Mouse (Mus musculus) left cerebral cortex, adult 2 months (tissue): ENCODE measurements at regions not wholly inside any gene's neighbourhood (a gene's known extent, or its start where the extent isn't known, plus 50 kb on each side); places are given as distances from the start of the nearest gene placed in this dataset.

Experiments
- DNase-seq, 2 experiments: peaks; one replicate each; pipeline ENCODE4 v3.0.0; 2021 to 2022; ENCODE audit warnings: low spot score in 2 of 2, mixed read lengths in 1 of 2; ENCODE audit errors: extremely low spot score in 1 of 2
- H3K27ac ChIP-seq: fragments of 200-600 bp; 2 replicates; pipeline ENCODE4 v1.8.1; 2022
- H3K4me3 ChIP-seq: fragments of 200-600 bp; 2 replicates; pipeline ENCODE4 v1.8.1; 2022
- CTCF ChIP-seq: fragments of 200-600 bp; IDR thresholded peaks from 2 replicates; pipeline ENCODE4 v1.8.1; 2022; ENCODE audit warnings: antibody characterized with exemption, mild to moderate bottlenecking, moderate library complexity
- intact Hi-C: fragments of 180-260 bp; cut with DNase I; formaldehyde crosslinking; loops from one replicate; pipeline ENCODE4 v1.15.1; 2025

DNA sequence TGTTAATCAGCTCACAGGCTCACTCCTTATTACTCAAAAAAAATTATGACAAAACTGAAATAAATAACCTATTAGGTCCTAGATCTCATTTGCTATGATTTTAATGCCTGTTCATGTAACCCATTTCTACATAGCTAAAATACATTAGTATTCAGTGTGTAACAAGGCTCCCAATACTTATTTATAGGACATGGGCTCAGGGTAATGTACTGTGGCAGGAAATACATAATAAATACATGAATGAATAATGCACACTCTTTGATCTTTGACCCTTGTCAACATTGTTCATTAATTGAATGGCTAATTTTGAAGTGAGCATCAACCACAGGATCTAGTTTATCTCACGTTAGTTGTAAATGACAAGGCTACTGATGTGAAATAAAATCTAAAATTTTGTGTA is 340.4 kb upstream of the Tecrl start:
- no peak for TF ChIP-seq CTCF
- no peak overlapping the region for H3K4me3 ChIP-seq
- no peak for DNase-seq
- intact Hi-C loops, result no loop called here
- no peak overlapping the region for H3K27ac ChIP-seq

DNA sequence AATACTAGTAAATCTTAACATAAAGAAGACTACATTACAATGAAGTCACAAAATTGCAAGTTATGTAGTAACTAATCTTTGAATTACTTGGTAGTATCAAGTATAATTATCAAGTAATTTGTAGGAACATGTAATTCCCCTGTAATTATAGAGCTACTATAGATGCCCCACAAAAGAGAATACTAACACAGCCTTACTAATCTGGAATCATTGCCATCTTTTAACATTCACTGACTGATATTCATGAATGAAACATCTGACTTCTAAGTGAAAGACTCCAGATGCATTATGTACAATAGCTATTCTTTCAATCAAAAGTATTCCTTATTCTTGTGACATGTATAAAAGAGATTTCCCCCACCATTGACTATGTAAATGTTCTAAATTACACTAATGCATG is 337.3 kb upstream of the Tecrl start:
- no peak for DNase-seq
- no peak for TF ChIP-seq CTCF
- H3K4me3 ChIP-seq, result no peak overlapping the region
- intact Hi-C loops, result no loop called here
- no peak overlapping the region for H3K27ac ChIP-seq

DNA sequence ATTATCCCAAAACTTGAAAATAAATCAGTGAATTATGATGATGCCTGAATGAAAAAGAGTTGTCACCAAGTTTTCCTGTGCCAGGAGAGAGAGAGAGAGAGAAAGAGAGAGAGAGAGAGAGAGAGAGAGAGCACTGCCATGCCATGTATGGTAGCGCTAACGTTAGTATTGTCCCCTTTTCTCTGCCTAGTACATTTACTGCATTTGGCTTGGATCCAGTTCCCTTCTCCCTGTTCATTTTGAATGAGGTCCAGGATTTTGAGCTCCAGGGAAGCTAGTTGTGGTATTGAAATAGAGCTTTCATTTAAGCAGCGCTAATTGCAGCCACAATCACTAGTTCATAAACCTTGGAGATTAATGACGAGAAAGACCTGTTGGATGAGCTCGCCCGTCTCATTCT is 323.4 kb upstream of the Tecrl start:
- H3K27ac ChIP-seq, result no peak overlapping the region
- H3K4me3 ChIP-seq, result no peak overlapping the region
- no peak for DNase-seq
- intact Hi-C loops, result no loop called here
- no peak for TF ChIP-seq CTCF

DNA sequence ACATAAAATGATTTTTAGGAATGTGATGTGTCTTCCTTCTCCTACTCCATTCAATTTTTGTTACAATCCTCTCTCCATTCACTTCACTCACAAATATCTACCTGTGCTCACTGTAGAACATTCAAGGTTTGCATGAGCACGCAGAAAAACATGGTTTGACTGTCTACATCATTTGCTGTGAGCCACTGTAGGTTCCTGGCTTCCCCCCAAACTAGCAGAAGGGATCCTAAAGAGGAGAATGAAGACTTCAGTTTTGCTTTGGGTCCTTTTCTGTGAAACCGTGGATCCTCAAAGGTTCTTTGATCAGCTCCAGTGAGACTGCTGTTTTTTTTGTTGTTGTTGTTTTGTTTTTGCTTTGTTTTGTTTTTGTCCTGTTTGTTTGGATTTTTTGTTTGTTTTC is 304.1 kb upstream of the Tecrl start:
- DNase-seq, result no peak
- no peak overlapping the region for H3K4me3 ChIP-seq
- TF ChIP-seq CTCF, result no peak
- intact Hi-C loops, result no loop called here
- H3K27ac ChIP-seq, result no peak overlapping the region

DNA sequence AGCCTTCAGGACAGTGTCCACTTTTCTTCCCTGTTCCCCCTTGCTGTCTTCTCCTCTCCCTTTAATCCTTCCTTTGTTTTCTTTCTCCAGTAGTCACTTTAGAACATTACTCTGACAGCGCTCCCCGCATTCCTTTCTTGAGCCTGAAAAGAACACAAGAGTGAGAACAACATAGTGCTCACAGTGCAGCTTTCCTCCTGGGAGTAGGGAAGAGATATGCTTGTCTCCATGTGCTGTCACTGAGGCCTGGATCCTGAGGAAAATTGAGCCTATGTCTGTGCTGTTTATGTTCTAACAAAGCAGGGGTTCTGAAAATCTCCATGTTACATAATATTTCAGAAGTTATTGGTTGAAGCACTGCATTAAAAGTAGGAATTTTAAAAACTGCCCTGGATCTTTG is 296.3 kb upstream of the Tecrl start:
- no peak for TF ChIP-seq CTCF
- DNase-seq, result no peak
- intact Hi-C loops, result no loop called here
- Histone ChIP-seq H3K27ac (no peak overlapping the region), H3K4me3 (no peak overlapping the region)

DNA sequence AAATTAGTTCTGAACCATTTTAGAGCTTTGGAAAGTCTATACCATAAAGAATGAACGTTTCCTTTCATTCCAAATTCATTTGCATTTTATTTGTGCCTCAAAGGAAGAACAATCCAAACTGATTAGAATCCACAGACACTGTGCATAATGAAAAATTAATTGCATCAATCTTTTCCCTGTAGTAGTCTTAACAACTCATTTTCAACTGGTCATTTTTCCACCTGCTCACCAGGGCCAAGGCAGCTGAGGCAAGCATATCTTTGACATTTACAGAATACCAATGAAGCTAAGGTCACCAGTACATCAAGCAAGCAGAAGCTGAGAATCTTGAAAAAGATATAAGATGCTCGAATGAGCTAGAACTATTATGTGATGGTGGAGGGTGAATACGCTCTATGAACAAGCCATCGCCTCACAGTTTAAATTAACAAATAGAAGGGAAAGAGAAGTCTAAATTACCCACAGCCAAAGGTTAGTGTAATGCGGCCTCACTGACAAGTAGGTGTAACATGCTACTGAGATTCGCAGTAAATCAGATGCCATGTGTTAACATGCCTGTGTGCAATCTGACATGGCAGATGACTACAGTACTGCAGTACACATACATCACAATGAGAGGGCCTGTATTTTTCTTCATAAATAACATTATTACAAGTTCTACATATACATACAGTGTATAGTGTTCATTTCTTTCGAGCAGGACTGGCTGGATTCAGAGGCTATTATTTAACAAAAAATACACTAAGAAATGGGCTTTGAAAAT is 267.8 kb upstream of the Tecrl start:
- TF ChIP-seq CTCF, result no peak
- Histone ChIP-seq H3K4me3 (no peak overlapping the region), H3K27ac (no peak overlapping the region)
- intact Hi-C loops, result no loop called here
- DNase-seq, result no peak

DNA sequence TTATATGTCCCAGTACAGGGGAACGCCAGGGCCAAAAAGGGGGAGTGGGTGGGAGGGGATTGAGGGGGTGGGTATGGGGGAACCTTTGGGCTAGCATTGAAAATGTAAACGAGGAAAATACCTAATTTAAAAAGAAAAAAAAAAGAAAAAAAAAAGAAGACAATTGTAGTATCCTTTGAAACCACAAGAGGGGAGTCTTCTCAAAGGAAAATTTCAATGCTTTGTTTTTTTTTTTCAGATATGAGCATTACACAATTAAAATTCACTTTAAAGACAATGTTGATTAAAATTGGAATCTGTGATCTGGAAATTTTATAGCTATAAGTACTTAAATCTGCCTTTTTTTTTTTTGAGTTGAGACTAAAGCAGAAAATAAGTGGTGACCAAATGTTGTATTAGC is 255.8 kb upstream of the Tecrl start:
- TF ChIP-seq CTCF, result peak; percentile 61

DNA sequence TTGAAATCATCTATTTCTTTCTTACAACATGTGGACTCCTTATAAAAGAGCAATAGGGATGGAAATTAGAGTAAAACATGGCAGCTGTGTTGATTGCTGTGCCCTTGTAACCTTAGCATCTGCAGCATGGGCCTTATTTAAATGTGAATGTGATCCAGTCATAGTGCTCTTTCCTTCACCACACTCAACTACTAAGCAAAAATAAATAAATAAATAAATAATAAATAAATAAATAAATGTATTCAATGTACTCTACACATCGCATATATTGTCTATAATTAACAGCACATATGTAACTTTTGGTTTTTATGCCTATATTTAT is 238.3 kb upstream of the Tecrl start:
- H3K4me3 ChIP-seq, result no peak overlapping the region
- no peak for DNase-seq
- no peak for TF ChIP-seq CTCF
- intact Hi-C loops, result no loop called here
- no peak overlapping the region for H3K27ac ChIP-seq

More for the DNA sequence above, 255.8 kb upstream of the Tecrl start:
- Histone ChIP-seq H3K4me3 (no peak overlapping the region), H3K27ac (no peak overlapping the region)
- no peak for DNase-seq
- intact Hi-C loops, result no loop called here

DNA sequence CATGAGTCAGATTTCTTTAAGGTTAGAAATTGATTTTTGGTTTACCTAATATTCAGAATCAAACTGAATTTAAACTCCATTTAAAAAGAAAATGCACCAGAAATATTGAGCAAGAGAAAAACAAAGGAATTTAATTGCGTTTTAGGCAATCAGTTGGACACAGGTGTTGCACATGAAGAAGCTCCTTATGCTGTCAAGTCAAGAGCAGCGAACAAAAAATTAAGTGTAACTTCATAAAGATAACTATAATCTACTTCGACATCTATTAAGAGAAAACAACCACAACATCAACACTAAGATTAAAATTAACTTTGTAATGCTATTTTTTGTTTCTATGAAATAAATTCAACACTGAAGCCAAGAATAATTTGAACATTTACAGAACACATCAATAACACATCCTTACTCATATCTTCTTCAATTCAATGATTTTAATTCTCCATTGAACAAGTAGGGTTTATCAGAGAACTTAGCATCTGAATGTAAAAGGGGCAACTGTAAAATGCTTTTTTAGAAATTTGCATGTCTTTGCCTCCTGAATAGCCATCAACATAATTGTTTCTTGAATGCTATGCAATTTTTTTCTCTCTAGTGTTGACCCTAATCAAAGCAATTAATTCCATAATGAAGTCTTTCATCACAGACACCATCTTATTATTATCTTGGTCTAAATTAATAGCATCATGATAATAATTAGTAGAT is 237.7 kb upstream of the Tecrl start:
- no peak for DNase-seq
- intact Hi-C loops, result no loop called here
- H3K4me3 ChIP-seq, result no peak overlapping the region
- H3K27ac ChIP-seq, result no peak overlapping the region
- no peak for TF ChIP-seq CTCF
